ENCODE assay signal across 16 mouse cellular contexts in genomic region chr9:78546944-78547343, GRCm38 (mm10). TPM values are rescaled to one million over a fixed set of nuclear protein-coding genes. Genes with fewer than 3 reads are reported as not detected.
DNase-seq lines count a peak whose midpoint lies in the region; ATAC-seq and TF ChIP-seq lines count a peak whose summit lies in the region.
"Had no signal": no experiment of that assay in that cellular context is flagged by ENCODE, and none has a peak within 500 bp of the region (broad histone marks: within the 10 kb centered on the region; RNA-seq: fewer than 3 reads in every experiment).

No protein-coding gene starts in this region.

- no peak for TF ChIP-seq CTCF in forebrain, postnatal 0 days (IDR thresholded peaks at IDR 0.05; ENCODE audit: low read depth)

- no peaks in the 10 kb centered on the region for H3K9me3 ChIP-seq in forebrain, postnatal 0 days (ENCODE audit: low read length)

- 43% methylated on average over 7 of the region's 7 CpGs for WGBS in forebrain, postnatal 0 days

- peak; percentile 93 for DNase-seq in heart, adult 11 months
- DNase-seq in heart, postnatal 25 days (ENCODE audit: low spot score), result no peak
- DNase-seq in forebrain, postnatal 0 days, result peak; percentile 51
- DNase-seq in gastrocnemius, postnatal 25 days, result peak; percentile 72
- DNase-seq in right cerebral cortex, postnatal 10 days (ENCODE audit: low spot score in 2 of 2), result peak; percentile 80 to 82
- no peak for DNase-seq in kidney, adult 11 months
- DNase-seq in spleen, postnatal 36 days (ENCODE audit: low spot score in 2 of 2), result no peak
- DNase-seq: adrenal gland, adult 2 months; lung, adult 18-20 months; thymus, postnatal 4 days had no signal

- H3K4me3 ChIP-seq in forebrain, postnatal 0 days (ENCODE audit: low read depth, low read length), result no peak overlapping the region
- H3K4me3 ChIP-seq: erythroblast, embryonic 14.5 days; megakaryocyte, embryonic 14.5 days; myocyte had no signal

- ATAC-seq in forebrain, postnatal 0 days, result peak; percentile 54
- ATAC-seq in megakaryocyte-erythroid progenitor cell, adult 5-6 weeks (replicated peaks; ENCODE audit: low FRiP score, low TSS enrichment, poor library complexity, severe bottlenecking), result no peak
- ATAC-seq: inflammation-experienced regulatory T-cells, adult 6 months had no signal

- no peaks in the 10 kb centered on the region for H3K27me3 ChIP-seq in forebrain, postnatal 0 days (ENCODE audit: insufficient read depth, low read length)
- H3K27me3 ChIP-seq: megakaryocyte, embryonic 14.5 days had no signal

- no peak overlapping the region for H3K27ac ChIP-seq in forebrain, postnatal 0 days (ENCODE audit: low read depth, low read length)
- H3K27ac ChIP-seq: kidney, postnatal 0 days had no signal

- no peaks in the 10 kb centered on the region for H3K36me3 ChIP-seq in forebrain, postnatal 0 days (ENCODE audit: insufficient read depth)

- H3K9ac ChIP-seq in forebrain, postnatal 0 days, result no peak overlapping the region

- no peak overlapping the region for H3K4me2 ChIP-seq in forebrain, postnatal 0 days (ENCODE audit: low read depth)

- no peaks in the 10 kb centered on the region for H3K4me1 ChIP-seq in forebrain, postnatal 0 days (ENCODE audit: insufficient read depth)

- intact Hi-C loops in heart, postnatal 25 days (cut with DNase I), result no loop called here

RNA-seq across cellular contexts. Expression of gene Slc17a5, which starts 40.9 kb away (rescaled TPM):
- total RNA-seq in heart, postnatal 25 days (2021), result 1 to 10 TPM; 5.2 to 6.0 TPM
- total RNA-seq in forebrain, postnatal 0 days (2014; rRNA removed), result 11.1 and 11.5 TPM in 2 replicates
- 10.5 and 16.1 TPM in 2 replicates for polyA plus RNA-seq in forebrain, postnatal 0 days (2015; fragmentation: Nextera tagmentation; extraction: Ambion mirVana)
- 1 to 10 TPM; 2.8 to 3.3 TPM for total RNA-seq in gastrocnemius, postnatal 25 days (2021)
- total RNA-seq in megakaryocyte-erythroid progenitor cell, adult 5-6 weeks (2014; fragmentation: Nextera tagmentation), result 4.8 and 6.4 TPM in 2 replicates
- 0.94 and 6.0 TPM in 2 replicates for total RNA-seq in megakaryocyte-erythroid progenitor cell, adult 5-6 weeks (2017)

RNA-seq across cellular contexts. Expression of gene Eef1a1, which starts 58.0 kb away (rescaled TPM):
- total RNA-seq in heart, postnatal 25 days (2021), result 1,000 to 10,000 TPM; 1,031 to 1,197 TPM
- total RNA-seq in forebrain, postnatal 0 days (2014; rRNA removed), result 9,311 and 11,752 TPM in 2 replicates
- 2,982 and 3,284 TPM in 2 replicates for polyA plus RNA-seq in forebrain, postnatal 0 days (2015; fragmentation: Nextera tagmentation; extraction: Ambion mirVana)
- 100 to 1,000 TPM; 488 to 752 TPM for total RNA-seq in gastrocnemius, postnatal 25 days (2021)
- total RNA-seq in megakaryocyte-erythroid progenitor cell, adult 5-6 weeks (2014; fragmentation: Nextera tagmentation), result 11,779 and 12,959 TPM in 2 replicates
- 14,853 and 18,691 TPM in 2 replicates for total RNA-seq in megakaryocyte-erythroid progenitor cell, adult 5-6 weeks (2017)

Comparison
In these comparisons a context has a peak if more than half of its experiments do, and no peak if none do; other contexts are left out.
1. DNase-seq: peak in heart, adult 11 months (single experiment), forebrain, postnatal 0 days (single experiment), gastrocnemius, postnatal 25 days (single experiment) and right cerebral cortex, postnatal 10 days (2 of 2); none in heart, postnatal 25 days (single experiment), kidney, adult 11 months (single experiment) and spleen, postnatal 36 days (0 of 2).